8 mouse cellular contexts compared by ENCODE assay signal in the genomic region with DNA sequence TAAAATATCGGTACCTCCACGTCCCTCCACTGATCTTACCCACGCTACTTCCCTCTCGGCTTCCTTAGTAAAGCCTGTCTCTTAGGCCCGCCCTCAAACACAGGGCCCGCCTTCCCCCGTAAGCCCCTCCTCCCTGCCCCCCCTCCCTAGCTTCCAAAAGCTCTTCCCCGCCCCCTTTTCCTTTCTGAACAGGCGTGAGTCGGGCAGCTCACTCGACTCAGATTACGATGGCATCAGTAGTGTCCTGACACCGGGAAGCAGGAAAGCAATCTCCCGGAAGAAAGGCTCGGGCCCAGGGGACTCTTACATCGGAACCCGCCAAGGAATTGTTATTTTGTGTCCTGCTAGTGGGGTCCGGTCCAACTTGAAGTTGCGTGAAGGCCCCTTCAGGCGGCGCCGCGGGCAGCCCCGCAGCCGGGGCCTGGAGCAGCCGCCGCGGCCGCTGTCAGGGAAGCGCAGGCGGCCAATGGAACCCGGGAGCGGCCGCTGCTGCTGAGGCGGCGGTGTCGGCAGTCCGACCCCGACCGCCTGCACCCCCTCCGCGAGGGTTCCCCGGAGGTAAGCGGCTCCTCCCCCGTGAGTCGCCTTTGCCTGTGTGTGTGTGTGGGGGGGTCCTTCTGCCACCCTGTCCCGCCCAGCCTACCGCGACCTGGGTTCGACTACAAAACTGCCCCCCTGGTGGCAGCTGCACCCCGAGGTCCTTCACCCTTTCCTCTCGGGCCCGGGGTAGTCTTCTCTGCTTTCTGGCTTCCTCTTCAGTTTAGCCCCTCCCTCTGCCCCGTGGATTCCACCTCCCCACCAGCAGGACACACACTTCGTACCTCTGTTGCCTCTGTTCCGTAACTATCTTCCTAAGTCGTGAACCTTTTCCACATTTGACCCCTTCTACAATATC. TPM values are rescaled to one million over a fixed set of nuclear protein-coding genes. Genes with fewer than 3 reads are reported as not detected.
DNase-seq lines count a peak whose midpoint lies in the region; ATAC-seq and TF ChIP-seq lines count a peak whose summit lies in the region.

A gene (plus strand): TSS at position 204 of the 895 bp plus-strand sequence.

- peak; percentile 66 for ATAC-seq in Patski
- peak; percentile 95 for ATAC-seq in hindbrain, embryonic 13.5 days (ENCODE audit: low FRiP score)

- H3K4me3 ChIP-seq in hindbrain, embryonic 13.5 days = peak within 1 kb of the TSS; percentile 72

- in situ Hi-C loops in Patski (cut with MboI; ENCODE audit: low pct_unique_long_range_greater_than_20kb) = no loop called here

- no peak for TF ChIP-seq CTCF in Patski (IDR thresholded peaks at IDR 0.05)

- peaks cover 29% of the 10 kb centered on the region for H3K4me1 ChIP-seq in hindbrain, embryonic 13.5 days (replicated peaks)

- H3K27me3 ChIP-seq in Patski = no peaks in the 10 kb centered on the region
- no peaks in the 10 kb centered on the region for H3K27me3 ChIP-seq in hindbrain, embryonic 13.5 days

- DNase-seq in Patski (ENCODE audit: low read depth, low spot score) = peak; percentile 85
- peak; percentile 85 to 88 for DNase-seq in cerebellum, postnatal 14 days
- peak; percentile 64 to 69 for DNase-seq in frontal cortex, postnatal 14 days (ENCODE audit: low spot score in 2 of 2)
- peak; percentile 72 to 84 for DNase-seq in layer of hippocampus, postnatal 25 days (ENCODE audit: extremely low spot score in 1 of 2, low spot score in 1 of 2)
- DNase-seq in lung, postnatal 25 days (ENCODE audit: low spot score) = peak; percentile 87
- peak; percentile 95 for DNase-seq in retina, embryonic 14.5 days (ENCODE audit: low spot score)
- DNase-seq in thymus, postnatal 4 days = peak; percentile 86

- peaks cover 19% of the 10 kb centered on the region for H3K36me3 ChIP-seq in hindbrain, embryonic 13.5 days

- WGBS in hindbrain, embryonic 13.5 days = under 1% methylated on average over 46 of the region's 57 CpGs

- CTCF ChIA-PET in Patski (lab: Charles Lee) = interaction anchor here (1.3 to 3.7 kb wide), 5 partner anchors 12 to 72 kb away, joined by 4 to 25 read pairs (median 6); no protein-coding TSS in a partner anchor

- peak within 1 kb of the TSS; percentile 93 for H3K9ac ChIP-seq in hindbrain, embryonic 13.5 days

- POLR2A ChIA-PET in Patski (lab: Charles Lee) = interaction anchor here (0.9 to 2.5 kb wide), 8 partner anchors 12 to 41 kb away, joined by 3 to 13 read pairs (median 5); a partner anchor contains a TSS

- H3K4me2 ChIP-seq in hindbrain, embryonic 13.5 days = peak within 1 kb of the TSS; percentile 62

- H3K27ac ChIP-seq in hindbrain, embryonic 13.5 days = peak within 1 kb of the TSS; percentile 92

- H3K9me3 ChIP-seq in hindbrain, embryonic 13.5 days = no peaks in the 10 kb centered on the region

RNA-seq across cellular contexts. Expression of the gene that starts here (rescaled TPM):
- 85.2 TPM for polyA plus RNA-seq in Patski (2021)
- polyA plus RNA-seq in hindbrain, embryonic 13.5 days (2015; fragmentation: Nextera tagmentation; extraction: Ambion mirVana) = 23.2 and 24.7 TPM in 2 replicates
- total RNA-seq in layer of hippocampus, postnatal 25 days (2021) = 10 to 100 TPM; 52.5 to 58.0 TPM

Comparison
In these comparisons a context has a peak if more than half of its experiments do, and no peak if none do; other contexts are left out.
1. Peak in every context shown above with its lines: DNase-seq, ATAC-seq, H3K4me3 ChIP-seq and H3K27ac ChIP-seq.